Mouse (Mus musculus): ENCODE results near the gene Gm49661.

DNA sequence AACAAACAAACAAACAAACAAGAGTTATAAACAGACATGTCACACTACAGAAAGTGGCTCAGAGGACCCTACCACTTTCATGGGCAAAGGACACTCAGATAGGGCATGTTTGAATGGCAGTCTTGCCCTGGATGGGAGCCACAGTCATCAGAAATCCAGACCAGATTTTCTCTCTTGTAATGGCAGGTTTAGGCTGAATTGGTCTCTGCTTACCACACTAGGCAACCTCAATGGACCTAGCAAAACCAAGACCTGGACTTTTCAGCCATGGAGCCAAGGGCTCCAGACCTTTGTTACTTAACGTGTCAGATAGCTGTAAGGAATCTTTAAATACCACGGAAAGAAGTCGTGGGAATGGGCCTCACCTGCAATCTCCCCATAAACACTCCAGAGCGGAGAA is 25.5 kb downstream of the Gm49661 start:
- TF ChIP-seq POLR2A (IDR thresholded peaks at IDR 0.05; ENCODE audit: borderline replicate concordance, control insufficient read depth, low read depth, low read length) = no peak
- TF ChIP-seq CTCF (IDR thresholded peaks at IDR 0.05; ENCODE audit: control insufficient read depth, insufficient read depth, low read length) = no peak
